Mouse (Mus musculus) heart, postnatal 0 days (tissue): ENCODE data around the gene Klre1.

Experiments used
- CTCF ChIP-seq: IDR thresholded peaks from 2 replicates; pipeline ENCODE4 v1.5.1; 2016; ENCODE audit warnings: antibody characterized with exemption, control low read depth, low read depth
- EP300 ChIP-seq: IDR thresholded peaks from 2 replicates; pipeline ENCODE4 v1.6.1; 2016; ENCODE audit warnings: antibody characterized with exemption, low read depth

DNA sequence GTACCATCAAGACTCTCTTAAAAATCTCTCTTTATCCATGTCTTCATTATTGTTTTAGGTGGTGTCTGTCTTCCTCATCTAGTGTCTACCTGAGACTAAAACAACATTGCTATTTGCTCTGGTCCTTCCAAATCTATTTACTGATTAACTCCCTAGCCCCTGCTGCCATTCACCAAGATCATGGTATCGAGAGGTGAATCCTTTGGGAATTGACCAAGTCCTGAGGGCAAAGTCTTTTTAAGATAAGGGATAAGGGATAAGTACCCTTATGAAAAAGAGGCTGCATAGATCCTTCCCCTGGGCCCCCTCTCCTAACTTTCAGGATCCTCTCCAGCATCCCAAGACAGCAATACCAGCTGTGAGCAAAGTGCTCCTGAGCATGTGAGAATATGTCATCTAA, 48.1 kb upstream of the Klre1 start:
- TF ChIP-seq CTCF, result no peak
- no peak for TF ChIP-seq EP300
